In genomic region chr19:37109853-37110252, GRCm38 (mm10) we compare ENCODE assay signal across 21 mouse cellular contexts.
DNase-seq lines count a peak whose midpoint lies in the region; TF ChIP-seq lines count a peak whose summit lies in the region.
"Had no signal": no experiment of that assay in that cellular context is flagged by ENCODE, and none has a peak within 500 bp of the region (broad histone marks: within the 10 kb centered on the region; RNA-seq: fewer than 3 reads in every experiment).

No protein-coding gene starts in this region.

- no peaks in the 10 kb centered on the region; the same call in 1 of the 2 replicates for H3K79me2 ChIP-seq in CH12.LX (replicated peaks; ENCODE audit: control insufficient read depth, extremely low read depth, insufficient read depth, poor library complexity, severe bottlenecking)

- dilution Hi-C loops in CH12.LX (cut with MboI; ENCODE audit: extremely low pct_ligation_motif_present, extremely low pct_unique_long_range_greater_than_20kb, low sequenced_read_pairs) = no loop called here

- WGBS in midbrain, embryonic 10.5 days = 82% methylated on average over 4 of the region's 4 CpGs

- no peak overlapping the region for H3K9ac ChIP-seq in CH12.LX (ENCODE audit: insufficient read depth, low read depth)
- H3K9ac ChIP-seq: embryonic facial prominence, embryonic 13.5 days; embryonic facial prominence, embryonic 15.5 days; forebrain, embryonic 13.5 days; forebrain, embryonic 15.5 days; forebrain, postnatal 0 days had no signal

- in situ Hi-C loops in CH12.LX (cut with MboI; ENCODE audit: low pct_ligation_motif_present, low pct_unique_long_range_greater_than_20kb, low sequenced_read_pairs) = no loop called here

- no peaks in the 10 kb centered on the region for H3K36me3 ChIP-seq in CH12.LX (replicated peaks in 1 of 2; ENCODE audit: control insufficient read depth in 1 of 2, insufficient read depth in 1 of 2, low read length in 1 of 2)
- no peaks in the 10 kb centered on the region for H3K36me3 ChIP-seq in splenic B cell, adult 2 months (ENCODE audit: control insufficient read depth, insufficient read depth, low read length, poor library complexity, severe bottlenecking)
- no peaks in the 10 kb centered on the region for H3K36me3 ChIP-seq in midbrain, embryonic 10.5 days
- H3K36me3 ChIP-seq: embryonic facial prominence, embryonic 13.5 days; embryonic facial prominence, embryonic 15.5 days; forebrain, embryonic 15.5 days had no signal

- intact Hi-C loops in heart, postnatal 14 days (cut with DNase I) = no loop called here

- DNase-seq in heart, adult 11 months = peak; percentile 74
- no peak for DNase-seq in heart, postnatal 14 days
- DNase-seq in retina, postnatal 1 day = peak; percentile 17
- no peak for DNase-seq in retina, embryonic 14.5 days (ENCODE audit: low spot score)
- peak; percentile 40 for DNase-seq in CH12.LX (ENCODE audit: extremely low read depth)
- peak; percentile 48 for DNase-seq in splenic B cell, adult 2 months (ENCODE audit: low read depth, low spot score)
- no peak for DNase-seq in gastrocnemius, adult 18-20 months (ENCODE audit: low spot score)
- no peak for DNase-seq in midbrain, embryonic 10.5 days (ENCODE audit: low spot score)
- DNase-seq: cerebellum, adult 11 months; cerebellum, adult 18-20 months; cerebellum, adult 8-10 months; cerebellum, adult 9-11 months; cerebellum, postnatal 14 days; cerebellum, postnatal 36 days; embryo, embryonic 11 days; forebrain, postnatal 0 days had no signal

- peak overlapping the region; percentile 50; the same call in 1 of the 2 replicates for H3K27ac ChIP-seq in CH12.LX (ENCODE audit: insufficient read depth, low read depth)
- H3K27ac ChIP-seq in midbrain, embryonic 10.5 days (replicated peaks) = no peak overlapping the region
- H3K27ac ChIP-seq: embryonic facial prominence, embryonic 13.5 days; embryonic facial prominence, embryonic 15.5 days; forebrain, embryonic 13.5 days; forebrain, embryonic 15.5 days had no signal

- H3K27me3 ChIP-seq in CH12.LX (replicated peaks) = no peaks in the 10 kb centered on the region
- no peaks in the 10 kb centered on the region for H3K27me3 ChIP-seq in splenic B cell, adult 2 months (ENCODE audit: control insufficient read depth, insufficient read depth, low read length, poor library complexity, severe bottlenecking)
- no peaks in the 10 kb centered on the region for H3K27me3 ChIP-seq in midbrain, embryonic 10.5 days (ENCODE audit: low read depth, poor library complexity, severe bottlenecking)
- H3K27me3 ChIP-seq: embryonic facial prominence, embryonic 13.5 days; embryonic facial prominence, embryonic 15.5 days; forebrain, embryonic 13.5 days; forebrain, embryonic 15.5 days had no signal

- no peaks in the 10 kb centered on the region for H3K9me3 ChIP-seq in CH12.LX (replicated peaks; ENCODE audit: low read length)
- no peaks in the 10 kb centered on the region for H3K9me3 ChIP-seq in midbrain, embryonic 10.5 days (replicated peaks)
- H3K9me3 ChIP-seq: embryonic facial prominence, embryonic 13.5 days; embryonic facial prominence, embryonic 15.5 days; forebrain, embryonic 13.5 days; forebrain, embryonic 15.5 days had no signal

- H3K4me1 ChIP-seq in CH12.LX (ENCODE audit: control insufficient read depth in 1 of 2, insufficient read depth in 2 of 2) = peaks cover 29 to 57% of the 10 kb centered on the region in 2 experiments
- no peaks in the 10 kb centered on the region for H3K4me1 ChIP-seq in midbrain, embryonic 10.5 days
- H3K4me1 ChIP-seq: embryonic facial prominence, embryonic 13.5 days; embryonic facial prominence, embryonic 15.5 days; forebrain, embryonic 13.5 days; forebrain, embryonic 15.5 days had no signal

- H3K4me3 ChIP-seq in CH12.LX (replicated peaks in 1 of 3; ENCODE audit: low read depth in 2 of 3, low read length in 2 of 3, poor library complexity in 1 of 3) = no peak overlapping the region
- no peak overlapping the region for H3K4me3 ChIP-seq in midbrain, embryonic 10.5 days
- H3K4me3 ChIP-seq: embryonic facial prominence, embryonic 13.5 days; embryonic facial prominence, embryonic 15.5 days; erythroblast, embryonic 14.5 days; forebrain, embryonic 13.5 days; forebrain, embryonic 15.5 days had no signal

- TF ChIP-seq POLR2A in CH12.LX (IDR thresholded peaks at IDR 0.05; ENCODE audit: low read depth, low read length) = no peak

- no peak for TF ChIP-seq EP300 in CH12.LX (IDR thresholded peaks at IDR 0.05; ENCODE audit: low read length)

- TF ChIP-seq RAD21 in CH12.LX (IDR thresholded peaks at IDR 0.05; ENCODE audit: low read depth, low read length) = no peak

- no peak for TF ChIP-seq CTCF in CH12.LX (conservative IDR thresholded peaks at IDR 0.05 in 1 of 2, IDR thresholded peaks at IDR 0.05 in 1 of 2; ENCODE audit: low read depth in 2 of 2, low read length in 2 of 2)

- H3K4me2 ChIP-seq in CH12.LX (ENCODE audit: insufficient read depth, low read depth, poor library complexity, severe bottlenecking) = peak overlapping the region; percentile 67; the same call in 1 of the 2 replicates
- H3K4me2 ChIP-seq: embryonic facial prominence, embryonic 13.5 days; embryonic facial prominence, embryonic 15.5 days; forebrain, embryonic 13.5 days; forebrain, embryonic 15.5 days had no signal

TF ChIP-seq in CH12.LX, 34 proteins besides CTCF, POLR2A, EP300 and RAD21:
- TF ChIP-seq MYC (IDR thresholded peaks at IDR 0.05; ENCODE audit: low read depth, low read length) (peak; percentile 78), JUND (conservative IDR thresholded peaks at IDR 0.05; ENCODE audit: low read depth, low read length) (no peak), ETS1 (conservative IDR thresholded peaks at IDR 0.05; ENCODE audit: low read depth, low read length) (0 out of 2 replicates have a peak, but pooled peaks have one; percentile 18), BHLHE40 (IDR thresholded peaks at IDR 0.05; ENCODE audit: low read depth, low read length) (peak; percentile 73)

Comparison
In these comparisons a context has a peak if more than half of its experiments do, and no peak if none do; other contexts are left out.
1. DNase-seq: peak in heart, adult 11 months (single experiment), retina, postnatal 1 day (single experiment), CH12.LX (single experiment) and splenic B cell, adult 2 months (single experiment); none in heart, postnatal 14 days (0 of 2), retina, embryonic 14.5 days (single experiment), gastrocnemius, adult 18-20 months (single experiment) and midbrain, embryonic 10.5 days (single experiment).